In genomic region chr2:43534417-43534816, GRCm38 (mm10) we compare ENCODE assay signal across 20 mouse cellular contexts. TPM values are rescaled to one million over a fixed set of nuclear protein-coding genes. Genes with fewer than 3 reads are reported as not detected.
DNase-seq lines count a peak whose midpoint lies in the region; ATAC-seq and TF ChIP-seq lines count a peak whose summit lies in the region.
"Had no signal": no experiment of that assay in that cellular context is flagged by ENCODE, and none has a peak within 500 bp of the region (broad histone marks: within the 10 kb centered on the region; RNA-seq: fewer than 3 reads in every experiment).

No protein-coding gene starts in this region.

- 42% methylated on average over 2 of the region's 2 CpGs for WGBS in stomach, postnatal 0 days

- TF ChIP-seq POLR2A in CH12.LX (IDR thresholded peaks at IDR 0.05; ENCODE audit: low read depth, low read length) = no peak

- intact Hi-C loops in left cerebral cortex, postnatal 36 days (cut with DNase I) = no loop called here

- TF ChIP-seq EP300 in CH12.LX (IDR thresholded peaks at IDR 0.05; ENCODE audit: low read length) = no peak
- no peak for TF ChIP-seq EP300 in stomach, postnatal 0 days (optimal IDR thresholded peaks at IDR 0.05)

- dilution Hi-C loops in CH12.LX (cut with MboI; ENCODE audit: extremely low pct_ligation_motif_present, extremely low pct_unique_long_range_greater_than_20kb, low sequenced_read_pairs) = no loop called here

- H3K27me3 ChIP-seq in CH12.LX (replicated peaks) = no peaks in the 10 kb centered on the region
- no peaks in the 10 kb centered on the region for H3K27me3 ChIP-seq in stomach, postnatal 0 days (ENCODE audit: control insufficient read depth, insufficient read depth, low read length)

- no peak overlapping the region for H3K4me2 ChIP-seq in CH12.LX (ENCODE audit: insufficient read depth, low read depth, poor library complexity, severe bottlenecking)
- H3K4me2 ChIP-seq in stomach, postnatal 0 days (replicated peaks; ENCODE audit: low read depth) = no peak overlapping the region

- in situ Hi-C loops in CH12.LX (cut with MboI; ENCODE audit: low pct_ligation_motif_present, low pct_unique_long_range_greater_than_20kb, low sequenced_read_pairs) = no loop called here

- H3K4me3 ChIP-seq in CH12.LX (replicated peaks in 1 of 3; ENCODE audit: low read depth in 2 of 3, low read length in 2 of 3, poor library complexity in 1 of 3) = no peak overlapping the region
- no peak overlapping the region for H3K4me3 ChIP-seq in stomach, postnatal 0 days (ENCODE audit: low read depth, low read length)

- peak; percentile 77 for ATAC-seq in stomach, postnatal 0 days (ENCODE audit: low FRiP score, low TSS enrichment)
- ATAC-seq: activated CD4-positive, CD25-positive, alpha-beta regulatory T cell, adult 4 months; CD4-positive, CD25-positive, alpha-beta regulatory T cell, adult 4 months; Patski had no signal

- no peaks in the 10 kb centered on the region for H3K9me3 ChIP-seq in CH12.LX (replicated peaks; ENCODE audit: low read length)
- H3K9me3 ChIP-seq in stomach, postnatal 0 days (ENCODE audit: control insufficient read depth, low read length) = no peaks in the 10 kb centered on the region
- H3K9me3 ChIP-seq: G1E had no signal

- no peaks in the 10 kb centered on the region for H3K36me3 ChIP-seq in CH12.LX (replicated peaks in 1 of 2; ENCODE audit: control insufficient read depth in 1 of 2, insufficient read depth in 1 of 2, low read length in 1 of 2)
- H3K36me3 ChIP-seq in stomach, postnatal 0 days (ENCODE audit: control insufficient read depth, insufficient read depth, low read length) = no peaks in the 10 kb centered on the region
- H3K36me3 ChIP-seq: G1E had no signal

- TF ChIP-seq CTCF in CH12.LX (conservative IDR thresholded peaks at IDR 0.05 in 1 of 2, IDR thresholded peaks at IDR 0.05 in 1 of 2; ENCODE audit: low read depth in 2 of 2, low read length in 2 of 2) = no peak
- TF ChIP-seq CTCF in stomach, postnatal 0 days (IDR thresholded peaks at IDR 0.05; ENCODE audit: low read depth) = no peak

- no peak overlapping the region for H3K9ac ChIP-seq in CH12.LX (ENCODE audit: insufficient read depth, low read depth)
- H3K9ac ChIP-seq in stomach, postnatal 0 days (ENCODE audit: low read length) = no peak overlapping the region

- H3K4me1 ChIP-seq in CH12.LX (ENCODE audit: control insufficient read depth in 1 of 2, insufficient read depth in 2 of 2) = peaks cover 5 to 9% of the 10 kb centered on the region in 2 experiments
- no peaks in the 10 kb centered on the region for H3K4me1 ChIP-seq in stomach, postnatal 0 days (replicated peaks; ENCODE audit: control insufficient read depth, insufficient read depth)

- no peak overlapping the region for H3K27ac ChIP-seq in CH12.LX (ENCODE audit: insufficient read depth, low read depth)
- H3K27ac ChIP-seq in stomach, postnatal 0 days (replicated peaks) = no peak overlapping the region

- no peaks in the 10 kb centered on the region for H3K79me2 ChIP-seq in CH12.LX (replicated peaks; ENCODE audit: control insufficient read depth, extremely low read depth, insufficient read depth, poor library complexity, severe bottlenecking)

- DNase-seq in CH12.LX (ENCODE audit: extremely low read depth) = peak; percentile 34
- DNase-seq in stomach, postnatal 0 days (ENCODE audit: low spot score) = peak; percentile 14
- no peak for DNase-seq in left cerebral cortex, postnatal 36 days (ENCODE audit: low spot score in 2 of 2)
- DNase-seq in thymus, postnatal 25 days = no peak
- DNase-seq: adrenal gland, adult 2 months; adrenal gland, adult 8-10 months; adrenal gland, postnatal 10 days; adrenal gland, postnatal 14 days; adrenal gland, postnatal 25 days; adrenal gland, postnatal 36 days; B cell, adult 2 months; cerebellum, adult 11 months; cerebellum, adult 11-12 months; cerebellum, adult 18-20 months; cerebellum, adult 2 months had no signal

- TF ChIP-seq RAD21 in CH12.LX (IDR thresholded peaks at IDR 0.05; ENCODE audit: low read depth, low read length) = no peak

TF ChIP-seq in CH12.LX, 34 proteins besides CTCF, POLR2A, EP300 and RAD21:
- TF ChIP-seq MAFK (IDR thresholded peaks at IDR 0.05; ENCODE audit: insufficient replicate concordance, low read length) = peak; percentile 70; the same call in 1 of the 2 replicates
- TF ChIP-seq NRF1 (IDR thresholded peaks at IDR 0.05; ENCODE audit: low read depth, low read length) = no peak
- TF ChIP-seq JUN (IDR thresholded peaks at IDR 0.05; ENCODE audit: insufficient read depth, low read depth, low read length) = no peak

RNA-seq across cellular contexts. Expression of gene Kynu, which starts 20.7 kb away (rescaled TPM):
- total RNA-seq in CH12.LX (2012; rRNA removed) = 31.2 and 42.4 TPM in 2 replicates
- 106 and 119 TPM in 2 replicates for total RNA-seq in CH12.LX (2014; rRNA removed)
- 77.6 and 88.1 TPM in 2 replicates for polyA plus RNA-seq in CH12.LX (2012; ENCODE audit: insufficient read length, low read depth)
- polyA plus RNA-seq in stomach, postnatal 0 days (2015; fragmentation: Nextera tagmentation; extraction: Ambion mirVana) = 6.2 and 7.0 TPM in 2 replicates
- not detected for total RNA-seq in left cerebral cortex, postnatal 36 days (2021)
- total RNA-seq: adrenal gland, postnatal 25 days had no signal
- polyA plus RNA-seq: adrenal gland, adult 2 months; C2C12; G1E had no signal

Comparison
In these comparisons a context has a peak if more than half of its experiments do, and no peak if none do; other contexts are left out.
1. DNase-seq: peak in CH12.LX (single experiment) and stomach, postnatal 0 days (single experiment); none in left cerebral cortex, postnatal 36 days (0 of 2) and thymus, postnatal 25 days (single experiment).
2. RNA of gene Kynu, which starts 20.7 kb away (total RNA-seq): 31.2 to 119 TPM in CH12.LX; not detected in left cerebral cortex, postnatal 36 days; every median in the first group is over 10 times any median in the second.